Mouse (Mus musculus) thymus, postnatal 36 days (tissue): ENCODE measurements around the gene Dnm3.

Experiments
- DNase-seq, 2 experiments: peaks; one replicate each; pipeline ENCODE4 v3.0.0; 2022; ENCODE audit warnings: mixed read lengths in 2 of 2

Gene Dnm3

GRCm38 (mm10) chr1:161980046-161980445 is 497.8 kb downstream of the Dnm3 start:
- no peak for DNase-seq

- DNase-seq, result no peak
Observed at GRCm38 (mm10) chr1:161979536-161979935, 498.3 kb downstream of the Dnm3 start, which contains the start of gene 4930558K02Rik. Gene 4930558K02Rik (minus strand): TSS chr1:161979636.

GRCm38 (mm10) chr1:161978173-161978700 is 499.6 kb downstream of the Dnm3 start:
- DNase-seq, result no peak

GRCm38 (mm10) chr1:161977331-161977730 is 500.5 kb downstream of the Dnm3 start:
- no peak for DNase-seq

GRCm38 (mm10) chr1:161976255-161977182 is 501.3 kb downstream of the Dnm3 start:
- peak; percentile 66 to 74 for DNase-seq

GRCm38 (mm10) chr1:161972233-161972632 is 505.6 kb downstream of the Dnm3 start:
- DNase-seq, result no peak

GRCm38 (mm10) chr1:161970874-161971273 is 507.0 kb downstream of the Dnm3 start:
- DNase-seq, result no peak

GRCm38 (mm10) chr1:161968589-161969407 is 509.0 kb downstream of the Dnm3 start, which contains the start of gene Pigc:
Gene Pigc (plus strand): TSS chr1:161969186.
- DNase-seq, result peak; percentile 85 to 90

- DNase-seq, result no peak
Observed at GRCm38 (mm10) chr1:161967936-161968335, 509.9 kb downstream of the Dnm3 start.

GRCm38 (mm10) chr1:161962465-161963377 is 515.1 kb downstream of the Dnm3 start:
- DNase-seq, result no peak

GRCm38 (mm10) chr1:161957964-161958950 is 519.6 kb downstream of the Dnm3 start:
- DNase-seq, result no peak

- DNase-seq, result no peak
Observed at GRCm38 (mm10) chr1:161955846-161956245, 522.0 kb downstream of the Dnm3 start.

- no peak for DNase-seq
Observed at GRCm38 (mm10) chr1:161952599-161952998, 525.2 kb downstream of the Dnm3 start.

- no peak for DNase-seq
Observed at GRCm38 (mm10) chr1:161951009-161951779, 526.6 kb downstream of the Dnm3 start.

- no peak for DNase-seq
Observed at GRCm38 (mm10) chr1:161942082-161942481, 535.8 kb downstream of the Dnm3 start.
